10 mouse cellular contexts compared by ENCODE assay signal in genomic region chr11:101911855-101912579, GRCm38 (mm10). TPM values are rescaled to one million over a fixed set of nuclear protein-coding genes. Genes with fewer than 3 reads are reported as not detected.
A peak's percentile ranks its signal among the peaks of the same experiment; 100 is the strongest.
DNase-seq lines count a peak whose midpoint lies in the region; ATAC-seq and TF ChIP-seq lines count a peak whose summit lies in the region.
"Had no signal": no experiment of that assay in that cellular context is flagged by ENCODE, and none has a peak within 500 bp of the region (broad histone marks: within the 10 kb centered on the region; RNA-seq: fewer than 3 reads in every experiment).

No protein-coding gene starts in this region.

- 60% methylated on average over 4 of the region's 4 CpGs for WGBS in hindbrain, embryonic 11.5 days
- 72% methylated on average over 4 of the region's 4 CpGs for WGBS in hindbrain, embryonic 14.5 days
- 68% methylated on average over 4 of the region's 4 CpGs for WGBS in forebrain, embryonic 11.5 days

- H3K27me3 ChIP-seq in hindbrain, embryonic 11.5 days (ENCODE audit: control insufficient read depth, insufficient read depth, low read length) = peaks cover 4% of the 10 kb centered on the region; the same call in 1 of the 2 replicates
- 0 out of 2 replicates have a peak, but pooled peaks cover 4% of the 10 kb centered on the region for H3K27me3 ChIP-seq in hindbrain, embryonic 14.5 days (ENCODE audit: control insufficient read depth, insufficient read depth, low read length)
- H3K27me3 ChIP-seq in CH12.LX (replicated peaks) = peaks cover 64% of the 10 kb centered on the region
- H3K27me3 ChIP-seq in forebrain, embryonic 11.5 days (ENCODE audit: control insufficient read depth, insufficient read depth, low read length) = peaks cover 2% of the 10 kb centered on the region; the same call in 1 of the 2 replicates

- H3K27ac ChIP-seq in hindbrain, embryonic 11.5 days (ENCODE audit: low read depth, low read length) = no peak overlapping the region
- no peak overlapping the region for H3K27ac ChIP-seq in hindbrain, embryonic 14.5 days
- H3K27ac ChIP-seq in CH12.LX (ENCODE audit: insufficient read depth, low read depth) = no peak overlapping the region
- H3K27ac ChIP-seq in bone marrow macrophage, adult 2 months (ENCODE audit: insufficient read depth, low read depth, low read length) = no peak overlapping the region
- no peak overlapping the region for H3K27ac ChIP-seq in forebrain, embryonic 11.5 days (ENCODE audit: low read depth, low read length)

- H3K4me3 ChIP-seq in hindbrain, embryonic 11.5 days (ENCODE audit: low read depth, low read length) = no peak overlapping the region
- H3K4me3 ChIP-seq in hindbrain, embryonic 14.5 days (replicated peaks; ENCODE audit: low read length) = no peak overlapping the region
- no peak overlapping the region for H3K4me3 ChIP-seq in CH12.LX (replicated peaks in 1 of 3; ENCODE audit: low read depth in 2 of 3, low read length in 2 of 3, poor library complexity in 1 of 3)
- no peak overlapping the region for H3K4me3 ChIP-seq in bone marrow macrophage, adult 2 months (ENCODE audit: insufficient read depth, low read length)
- no peak overlapping the region for H3K4me3 ChIP-seq in forebrain, embryonic 11.5 days (ENCODE audit: low read depth, low read length)

- no peak for ATAC-seq in hindbrain, embryonic 11.5 days (ENCODE audit: low FRiP score)
- ATAC-seq in hindbrain, embryonic 14.5 days (ENCODE audit: low FRiP score) = no peak
- ATAC-seq in forebrain, embryonic 11.5 days (replicated peaks; ENCODE audit: low FRiP score) = no peak

- no peak overlapping the region for H3K4me2 ChIP-seq in hindbrain, embryonic 11.5 days (replicated peaks; ENCODE audit: low read depth, low read length)
- H3K4me2 ChIP-seq in hindbrain, embryonic 14.5 days (replicated peaks) = no peak overlapping the region
- no peak overlapping the region for H3K4me2 ChIP-seq in CH12.LX (ENCODE audit: insufficient read depth, low read depth, poor library complexity, severe bottlenecking)
- no peak overlapping the region for H3K4me2 ChIP-seq in forebrain, embryonic 11.5 days (ENCODE audit: low read depth, low read length, severe bottlenecking)

- in situ Hi-C loops in CH12.LX (cut with MboI; ENCODE audit: low pct_ligation_motif_present, low pct_unique_long_range_greater_than_20kb, low sequenced_read_pairs) = loop anchor here (5.0 kb wide), 1 partner anchor 100 kb away; no protein-coding TSS in a partner anchor

- dilution Hi-C loops in CH12.LX (cut with MboI; ENCODE audit: extremely low pct_ligation_motif_present, extremely low pct_unique_long_range_greater_than_20kb, low sequenced_read_pairs) = loop anchor here (10.0 kb wide), 1 partner anchor 53 kb away; the partner anchor contains the start of gene Sost

- H3K4me1 ChIP-seq in hindbrain, embryonic 11.5 days (replicated peaks; ENCODE audit: control insufficient read depth, insufficient read depth, low read length) = no peaks in the 10 kb centered on the region
- no peaks in the 10 kb centered on the region for H3K4me1 ChIP-seq in hindbrain, embryonic 14.5 days (replicated peaks; ENCODE audit: control insufficient read depth, insufficient read depth, low read length)
- H3K4me1 ChIP-seq in CH12.LX (ENCODE audit: control insufficient read depth in 1 of 2, insufficient read depth in 2 of 2) = no peaks in the 10 kb centered on the region
- no peaks in the 10 kb centered on the region for H3K4me1 ChIP-seq in bone marrow macrophage, adult 2 months (ENCODE audit: control insufficient read depth, insufficient read depth, low read length)
- no peaks in the 10 kb centered on the region for H3K4me1 ChIP-seq in forebrain, embryonic 11.5 days (replicated peaks; ENCODE audit: control insufficient read depth, insufficient read depth, low read length)

- no peaks in the 10 kb centered on the region for H3K9me3 ChIP-seq in hindbrain, embryonic 11.5 days (ENCODE audit: control insufficient read depth, low read length)
- no peaks in the 10 kb centered on the region for H3K9me3 ChIP-seq in hindbrain, embryonic 14.5 days (ENCODE audit: control insufficient read depth, low read length)
- H3K9me3 ChIP-seq in CH12.LX (replicated peaks; ENCODE audit: low read length) = no peaks in the 10 kb centered on the region
- H3K9me3 ChIP-seq in forebrain, embryonic 11.5 days (ENCODE audit: control insufficient read depth, low read length) = no peaks in the 10 kb centered on the region

- TF ChIP-seq RAD21 in CH12.LX (IDR thresholded peaks at IDR 0.05; ENCODE audit: low read depth, low read length) = no peak

- no peak for TF ChIP-seq POLR2A in CH12.LX (IDR thresholded peaks at IDR 0.05; ENCODE audit: low read depth, low read length)
- TF ChIP-seq POLR2A in bone marrow macrophage, adult 2 months (IDR thresholded peaks at IDR 0.05; ENCODE audit: borderline replicate concordance, low read depth, low read length) = no peak

- DNase-seq in hindbrain, embryonic 11.5 days (ENCODE audit: low spot score) = peak; percentile 53
- DNase-seq in hindbrain, embryonic 14.5 days (ENCODE audit: low spot score) = no peak
- peak; percentile 61 for DNase-seq in CH12.LX (ENCODE audit: extremely low read depth)
- peak; percentile 59 for DNase-seq in mesoderm, embryonic 11.5 days (ENCODE audit: low read depth, low spot score)
- DNase-seq in ovary, adult 18-20 months (ENCODE audit: low spot score) = no peak
- no peak for DNase-seq in forebrain, embryonic 11.5 days (ENCODE audit: low spot score)
- no peak for DNase-seq in embryo, embryonic 11 days

- H3K36me3 ChIP-seq in hindbrain, embryonic 11.5 days (ENCODE audit: control insufficient read depth, insufficient read depth, low read length) = no peaks in the 10 kb centered on the region
- no peaks in the 10 kb centered on the region for H3K36me3 ChIP-seq in hindbrain, embryonic 14.5 days (replicated peaks; ENCODE audit: control insufficient read depth, insufficient read depth)
- no peaks in the 10 kb centered on the region for H3K36me3 ChIP-seq in CH12.LX (replicated peaks in 1 of 2; ENCODE audit: control insufficient read depth in 1 of 2, insufficient read depth in 1 of 2, low read length in 1 of 2)
- no peaks in the 10 kb centered on the region for H3K36me3 ChIP-seq in forebrain, embryonic 11.5 days (ENCODE audit: control insufficient read depth, insufficient read depth, low read length)

- no peaks in the 10 kb centered on the region for H3K79me2 ChIP-seq in CH12.LX (replicated peaks; ENCODE audit: control insufficient read depth, extremely low read depth, insufficient read depth, poor library complexity, severe bottlenecking)

- no peak overlapping the region for H3K9ac ChIP-seq in hindbrain, embryonic 11.5 days (ENCODE audit: low read depth, low read length)
- H3K9ac ChIP-seq in hindbrain, embryonic 14.5 days = no peak overlapping the region
- H3K9ac ChIP-seq in CH12.LX (ENCODE audit: insufficient read depth, low read depth) = no peak overlapping the region
- no peak overlapping the region for H3K9ac ChIP-seq in forebrain, embryonic 11.5 days (ENCODE audit: low read length)

- peak; percentile 63 to 98 for TF ChIP-seq CTCF in CH12.LX (conservative IDR thresholded peaks at IDR 0.05 in 1 of 2, IDR thresholded peaks at IDR 0.05 in 1 of 2; ENCODE audit: low read depth in 2 of 2, low read length in 2 of 2)
- TF ChIP-seq CTCF in bone marrow macrophage, adult 2 months (IDR thresholded peaks at IDR 0.05; ENCODE audit: low read depth, low read length) = peak; percentile 31; the same call in 1 of the 2 replicates

- TF ChIP-seq EP300 in CH12.LX (IDR thresholded peaks at IDR 0.05; ENCODE audit: low read length) = no peak

TF ChIP-seq in CH12.LX, 34 proteins besides CTCF, POLR2A, EP300 and RAD21:
- TF ChIP-seq ZKSCAN1 (IDR thresholded peaks at IDR 0.05; ENCODE audit: borderline replicate concordance, low read depth, low read length) (no peak), E2F4 (IDR thresholded peaks at IDR 0.05; ENCODE audit: insufficient replicate concordance, low read depth, low read length) (no peak)

RNA-seq across cellular contexts. Expression of gene Meox1, which starts 17.8 kb away (rescaled TPM):
- 1.2 and 2.1 TPM in 2 replicates for polyA plus RNA-seq in hindbrain, embryonic 11.5 days (2014; fragmentation: Nextera tagmentation; extraction: Ambion mirVana)
- polyA plus RNA-seq in hindbrain, embryonic 14.5 days (2014; fragmentation: Nextera tagmentation; extraction: Ambion mirVana) = 0.63 and 0.90 TPM in 2 replicates
- total RNA-seq in CH12.LX (2012; rRNA removed) = not detected in 2 replicates
- total RNA-seq in CH12.LX (2014; rRNA removed) = not detected in 2 replicates
- not detected in 2 replicates for polyA plus RNA-seq in CH12.LX (2012; ENCODE audit: insufficient read length, low read depth)
- not detected in 2 replicates for polyA plus RNA-seq in bone marrow macrophage, adult 2 months (2012; ENCODE audit: insufficient read depth, insufficient read length, missing spikeins)
- polyA plus RNA-seq in forebrain, embryonic 11.5 days (2014; fragmentation: Nextera tagmentation; extraction: Ambion mirVana) = 0.21 TPM in 1 of 2 replicates, not detected in the other

RNA-seq across cellular contexts. Expression of gene Sost, which starts 54.8 kb away (rescaled TPM):
- 0.11 and 0.31 TPM in 2 replicates for polyA plus RNA-seq in hindbrain, embryonic 11.5 days (2014; fragmentation: Nextera tagmentation; extraction: Ambion mirVana)
- not detected in 2 replicates for polyA plus RNA-seq in hindbrain, embryonic 14.5 days (2014; fragmentation: Nextera tagmentation; extraction: Ambion mirVana)
- total RNA-seq in CH12.LX (2012; rRNA removed) (not detected in 2 replicates), CH12.LX (2014; rRNA removed) (not detected in 2 replicates)
- not detected in 2 replicates for polyA plus RNA-seq in CH12.LX (2012; ENCODE audit: insufficient read length, low read depth)
- polyA plus RNA-seq in bone marrow macrophage, adult 2 months (2012; ENCODE audit: insufficient read depth, insufficient read length, missing spikeins) = not detected in 2 replicates
- polyA plus RNA-seq in forebrain, embryonic 11.5 days (2014; fragmentation: Nextera tagmentation; extraction: Ambion mirVana) = not detected in 2 replicates
- total RNA-seq: left cerebral cortex, adult 18-20 months had no signal
- polyA plus RNA-seq: embryonic facial prominence, embryonic 14.5 days had no signal

Comparison
In these comparisons a context has a peak if more than half of its experiments do, and no peak if none do; other contexts are left out.
1. DNase-seq: peak in hindbrain, embryonic 11.5 days (single experiment), CH12.LX (single experiment) and mesoderm, embryonic 11.5 days (single experiment); none in hindbrain, embryonic 14.5 days (single experiment), ovary, adult 18-20 months (single experiment), forebrain, embryonic 11.5 days (single experiment) and embryo, embryonic 11 days (single experiment).